Mouse (Mus musculus) myocyte (in vitro differentiated cells): ENCODE measurements around the gene Ttll12.

Source experiments
- CEBPB ChIP-seq: IDR thresholded peaks from 2 replicates; pipeline ENCODE4 v1.6.1; 2011; ENCODE audit warnings: mild to moderate bottlenecking, moderate library complexity; ENCODE audit not compliant: poor library complexity, insufficient read depth, severe bottlenecking
- MAX ChIP-seq: IDR thresholded peaks from one replicate; pipeline ENCODE4 v1.6.1; 2011; ENCODE audit warnings: low read depth, mild to moderate bottlenecking, control low read depth
- MYOG ChIP-seq, 3 experiments: IDR thresholded peaks; one replicate each; pipeline ENCODE4 v1.6.1; 2011; ENCODE audit warnings: control low read depth in 2 of 3, low read depth in 2 of 3, mild to moderate bottlenecking in 2 of 3; ENCODE audit not compliant: insufficient read length in 2 of 3, control insufficient read depth in 1 of 3, insufficient read depth in 1 of 3
- POLR2A ChIP-seq: IDR thresholded peaks from one replicate; pipeline ENCODE4 v1.6.1; 2011; ENCODE audit warnings: low read depth, mild to moderate bottlenecking, control low read depth, moderate library complexity; ENCODE audit not compliant: insufficient read length
- TCF12 ChIP-seq: IDR thresholded peaks from one replicate; pipeline ENCODE4 v1.6.1; 2011; ENCODE audit warnings: mild to moderate bottlenecking, control low read depth; ENCODE audit not compliant: poor library complexity, insufficient read depth, severe bottlenecking
- USF1 ChIP-seq: IDR thresholded peaks from one replicate; pipeline ENCODE4 v1.6.1; 2011; ENCODE audit warnings: low read depth, mild to moderate bottlenecking, control low read depth, moderate library complexity

DNA sequence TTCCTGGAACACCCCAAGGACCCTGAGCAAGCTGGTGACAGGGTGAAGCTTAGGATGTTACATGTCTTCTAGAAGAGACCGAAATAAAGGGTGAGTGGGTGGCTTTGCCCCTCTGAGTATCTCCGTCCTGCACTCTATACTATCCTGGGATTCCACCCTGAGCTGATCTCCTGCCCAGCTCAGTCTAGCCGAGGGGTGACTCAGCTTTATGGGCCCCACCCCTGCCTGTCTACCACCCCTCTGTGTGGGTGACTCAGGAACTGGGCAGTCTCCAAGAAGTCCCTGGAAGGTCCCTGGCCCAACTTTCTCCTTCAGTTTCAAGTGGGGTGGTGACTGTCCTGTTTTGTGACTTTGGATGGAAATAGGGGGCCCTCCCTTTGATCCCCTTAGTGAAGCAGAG lies 29.5 kb downstream of the Ttll12 start:
- TF ChIP-seq POLR2A (peak; percentile 58), MYOG (IDR thresholded peaks at IDR 0.05; ENCODE audit: control insufficient read depth in 1 of 3, insufficient read depth in 1 of 3, insufficient read length in 2 of 3, low read depth in 2 of 3) (peak in 1 of 3 experiments; percentile 37), TCF12 (no peak), MAX (no peak), USF1 (no peak), CEBPB (no peak)
